Mouse (Mus musculus) spleen, adult 2 months (tissue): ENCODE measurements around the gene Pknox2.

Experiments
- CTCF ChIP-seq: fragments of 200-500 bp; IDR thresholded peaks from 2 replicates; pipeline ENCODE4 v1.5.1; 2011; ENCODE audit warnings: mild to moderate bottlenecking, inconsistent platforms; ENCODE audit not compliant: insufficient read depth, insufficient read length, insufficient replicate concordance; ENCODE audit errors: extremely low read depth
- POLR2A ChIP-seq: fragments of 200-500 bp; IDR thresholded peaks from 2 replicates; pipeline ENCODE4 v1.6.1; 2011; ENCODE audit warnings: low read depth, low read length, inconsistent platforms

DNA sequence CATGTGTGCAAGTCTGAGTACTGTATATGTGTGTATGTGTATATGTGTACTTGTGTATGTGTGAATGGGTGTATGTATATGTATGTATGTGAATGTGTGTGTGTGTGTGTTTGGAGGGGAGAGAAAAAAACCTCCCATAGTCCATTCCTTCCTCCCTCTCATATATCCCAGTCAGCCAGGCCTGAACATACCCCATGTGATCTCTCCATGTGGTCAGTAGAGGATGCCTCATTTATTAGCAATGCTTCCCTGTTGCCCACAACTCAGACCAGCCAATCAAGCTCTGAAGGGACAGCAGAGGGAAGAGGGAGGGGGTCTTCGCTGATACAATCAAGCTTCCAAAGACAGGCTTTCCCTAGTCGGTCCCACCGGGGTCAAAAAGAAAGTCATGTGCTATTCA is 47.6 kb downstream of the Pknox2 start:
- no peak for TF ChIP-seq CTCF
- no peak for TF ChIP-seq POLR2A
